Mouse (Mus musculus): ENCODE measurements at regions not wholly inside any gene's neighbourhood (a gene's known extent, or its start where the extent isn't known, plus 50 kb on each side); places are given as distances from the start of the nearest gene placed in this dataset.

DNA sequence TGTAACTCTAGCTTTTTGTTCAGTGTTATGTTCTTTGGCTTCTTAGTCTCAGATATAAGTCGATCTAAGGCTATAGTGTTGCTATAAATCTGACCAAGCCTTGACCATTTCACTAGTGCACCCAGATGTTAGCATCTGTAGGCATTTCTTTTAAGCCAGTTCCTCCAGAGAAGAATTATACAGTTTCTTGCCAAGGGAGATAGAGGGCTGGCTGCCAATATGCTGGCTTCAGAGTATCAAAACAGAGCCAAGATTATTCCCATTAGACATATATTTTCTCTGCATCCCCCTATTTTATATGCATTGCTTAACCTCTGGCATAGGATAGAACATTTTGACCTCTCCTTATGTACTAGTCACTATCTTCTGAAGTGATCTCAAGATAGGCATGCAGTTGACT is 487.5 kb downstream of the Synb start:
- DNase-seq (ENCODE audit: low spot score in 2 of 2) = no peak

DNA sequence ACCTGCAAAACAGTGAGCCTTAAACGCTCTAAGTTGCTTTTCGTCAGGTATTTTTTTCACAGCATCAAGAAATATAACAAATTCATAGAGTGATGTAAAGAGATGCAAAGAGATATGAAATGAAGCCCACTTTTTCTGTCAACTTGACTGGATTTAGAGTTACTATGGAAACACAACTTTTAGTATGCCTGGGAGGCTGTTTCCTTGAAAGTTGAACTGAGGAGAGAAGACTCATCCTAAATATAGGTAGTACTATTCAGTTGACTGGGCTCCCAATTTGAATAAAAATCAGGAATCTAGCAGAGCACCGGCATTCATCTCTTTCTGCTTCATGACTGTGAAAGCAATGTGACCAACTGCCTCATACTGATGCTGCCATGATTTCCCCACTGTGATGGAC is 509.7 kb downstream of the Synb start:
- DNase-seq (ENCODE audit: low spot score in 2 of 2) = no peak

DNA sequence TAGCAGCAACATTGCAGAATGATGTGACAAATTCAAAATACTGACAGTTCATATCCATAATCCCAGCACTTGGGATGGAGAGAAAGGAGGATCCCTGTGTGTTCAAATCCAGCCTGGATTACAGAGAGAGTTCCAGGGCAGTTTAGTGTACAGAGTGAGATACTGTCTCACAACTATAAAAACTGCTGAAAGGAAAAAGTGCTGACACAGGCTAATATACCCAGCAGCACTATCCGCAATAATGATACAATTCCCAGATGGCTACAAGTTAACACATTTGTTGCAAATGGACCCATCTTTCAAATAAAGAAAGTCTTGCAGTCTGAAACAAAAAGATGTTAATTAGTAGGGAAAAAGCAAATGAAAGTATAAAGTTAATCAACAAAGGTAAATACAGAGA is 510.9 kb downstream of the Synb start:
- no peak for DNase-seq (ENCODE audit: low spot score in 2 of 2)

DNA sequence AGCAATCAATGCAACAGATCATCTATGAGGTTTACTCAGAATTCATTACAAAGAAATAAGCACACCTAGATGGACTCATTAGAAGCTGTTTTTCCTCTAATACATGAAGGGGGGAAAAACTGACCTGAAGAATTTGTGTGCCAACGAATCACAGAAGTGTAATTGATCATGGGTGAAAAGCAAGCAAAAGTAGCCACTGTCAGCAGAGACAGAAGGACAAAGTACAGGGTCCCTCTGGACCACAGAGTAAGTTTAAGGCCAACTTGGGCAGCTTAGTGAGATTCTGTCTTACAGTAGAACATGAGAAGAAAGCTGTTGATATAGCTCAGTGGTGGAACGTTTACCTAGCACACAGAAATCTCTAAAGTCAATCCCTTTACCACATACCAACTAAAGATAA is 523.7 kb downstream of the Synb start:
- no peak for DNase-seq (ENCODE audit: low spot score in 2 of 2)

DNA sequence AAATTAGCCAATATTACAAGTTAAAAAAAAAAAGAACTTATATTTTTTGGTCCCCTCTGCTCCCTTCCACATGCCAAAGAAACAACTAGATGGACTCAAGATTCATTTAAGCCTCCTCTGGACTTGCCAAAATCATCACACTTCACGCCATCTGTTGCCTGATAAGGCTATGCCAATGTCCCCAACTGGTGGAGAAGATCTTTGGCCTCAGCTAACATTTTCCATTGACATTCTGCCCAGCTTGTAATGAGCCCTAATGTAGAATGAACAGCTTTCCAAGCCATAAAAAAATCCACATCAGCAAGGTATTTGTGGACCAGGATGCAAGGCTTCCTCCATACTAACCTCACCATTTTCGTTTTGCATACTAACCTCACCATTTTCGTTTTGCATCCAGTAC is 531.2 kb downstream of the Synb start:
- DNase-seq (ENCODE audit: low spot score in 2 of 2) = peak in 1 of 2 experiments; percentile 9

DNA sequence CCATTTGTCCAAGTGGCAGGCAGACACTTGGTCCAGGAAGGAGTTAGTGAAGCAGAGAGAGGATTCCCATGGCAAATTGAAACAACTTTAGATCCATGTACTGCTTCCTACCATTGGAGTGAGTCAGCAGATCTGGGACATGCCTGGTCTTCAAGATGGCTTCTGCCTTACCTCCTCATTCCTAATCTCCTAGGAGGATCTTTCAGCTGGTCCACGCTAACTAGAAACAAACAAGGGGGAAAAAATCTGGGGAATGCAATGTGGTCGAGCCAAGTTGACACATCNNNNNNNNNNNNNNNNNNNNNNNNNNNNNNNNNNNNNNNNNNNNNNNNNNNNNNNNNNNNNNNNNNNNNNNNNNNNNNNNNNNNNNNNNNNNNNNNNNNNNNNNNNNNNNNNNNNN is 549.4 kb downstream of the Synb start:
- DNase-seq (ENCODE audit: low spot score in 2 of 2) = no peak

DNA sequence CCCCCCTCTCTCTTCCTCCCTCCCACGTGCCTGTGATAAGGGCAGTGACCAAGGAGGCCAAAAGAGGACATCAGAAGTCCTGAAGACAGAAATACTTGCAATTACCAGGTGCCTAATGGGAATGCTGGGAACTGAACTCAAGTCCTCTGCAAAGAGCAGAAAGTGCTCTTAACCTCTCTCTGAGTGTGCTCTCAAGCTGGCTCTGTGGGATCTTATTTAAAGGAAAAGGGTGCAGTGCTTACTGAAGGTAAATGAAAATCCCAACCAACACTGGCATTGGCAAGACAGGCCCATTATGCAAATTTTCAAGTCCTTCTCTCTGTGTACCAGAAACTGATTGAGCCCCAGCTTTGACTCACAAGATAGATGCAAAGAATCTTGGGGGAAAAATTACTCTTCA is 555.6 kb downstream of the Synb start:
- DNase-seq (ENCODE audit: low spot score in 2 of 2) = no peak

DNA sequence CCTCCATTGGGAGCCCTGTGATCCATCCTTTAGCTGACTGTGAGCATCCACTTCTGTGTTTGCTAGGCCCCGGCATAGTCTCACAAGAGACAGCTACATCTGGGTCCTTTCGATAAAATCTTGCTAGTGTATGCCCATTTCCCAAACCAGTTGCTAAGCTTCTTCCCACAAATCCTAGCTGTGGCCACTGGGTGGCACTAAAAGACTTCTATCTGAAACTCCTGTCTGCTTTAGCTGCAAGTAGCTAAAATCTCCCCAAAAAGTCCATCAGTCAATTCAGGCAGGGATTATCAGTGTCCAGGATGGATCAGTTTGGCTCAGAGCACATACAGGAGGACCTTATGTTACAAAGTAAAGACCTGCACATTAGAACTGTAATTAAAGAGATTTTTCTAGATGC is 558.3 kb downstream of the Synb start:
- peak; percentile 79 to 86 for DNase-seq (ENCODE audit: low spot score in 2 of 2)

DNA sequence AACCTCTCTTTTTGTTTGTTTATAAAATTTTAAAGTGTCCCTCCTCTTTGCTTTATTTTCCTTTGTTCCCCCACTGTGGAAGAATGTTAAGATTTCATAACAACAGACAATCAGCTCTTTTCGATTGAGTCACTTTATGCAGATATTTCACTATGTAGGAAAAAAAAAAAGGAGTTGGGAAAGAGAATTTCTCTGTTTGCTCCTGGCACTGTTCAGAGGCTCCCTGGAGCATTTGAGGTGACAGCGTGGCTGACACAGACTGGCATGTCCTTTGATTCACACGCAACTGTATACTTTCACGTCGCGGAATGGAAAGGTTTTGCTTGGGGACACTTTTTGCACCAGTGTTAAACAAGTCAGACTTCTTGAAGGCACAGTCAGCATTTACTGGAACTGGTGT is 572.9 kb downstream of the Synb start:
- no peak for DNase-seq (ENCODE audit: low spot score in 2 of 2)

DNA sequence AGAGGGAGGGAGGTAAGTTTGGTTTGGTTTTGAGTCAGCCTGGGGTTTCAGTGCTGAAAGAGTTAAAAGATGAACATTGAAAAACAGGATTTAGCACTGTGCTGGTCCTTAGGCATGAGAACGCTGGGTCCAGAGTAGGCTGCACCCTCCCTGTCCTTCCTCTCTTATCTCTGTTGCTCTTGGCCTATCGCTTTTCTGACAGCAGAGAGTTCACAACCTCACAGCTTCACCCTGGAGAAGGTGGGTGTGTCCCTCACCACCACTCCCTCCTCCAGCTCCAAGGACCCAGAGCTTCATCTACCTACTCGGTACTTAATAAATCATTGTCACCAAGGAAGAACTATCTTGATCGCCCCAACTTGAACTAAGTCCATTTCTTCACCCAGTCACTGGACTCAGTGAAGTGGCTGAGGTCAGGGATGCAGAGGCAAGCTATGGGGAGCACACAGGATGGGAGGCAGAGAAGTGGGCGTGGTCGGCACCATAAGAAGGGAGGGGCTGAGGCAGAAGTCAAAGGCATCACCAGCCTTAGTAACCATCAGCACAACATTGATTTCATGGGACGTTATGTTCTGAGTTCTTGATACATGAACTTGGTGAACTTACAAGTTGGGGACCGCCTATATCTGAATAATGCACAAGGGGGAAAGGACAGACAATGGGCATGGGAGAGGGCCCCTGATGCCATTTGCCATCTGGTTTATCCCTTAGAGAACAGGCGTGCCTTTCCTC is 574.5 kb downstream of the Synb start:
- no peak for DNase-seq (ENCODE audit: low spot score in 2 of 2)

DNA sequence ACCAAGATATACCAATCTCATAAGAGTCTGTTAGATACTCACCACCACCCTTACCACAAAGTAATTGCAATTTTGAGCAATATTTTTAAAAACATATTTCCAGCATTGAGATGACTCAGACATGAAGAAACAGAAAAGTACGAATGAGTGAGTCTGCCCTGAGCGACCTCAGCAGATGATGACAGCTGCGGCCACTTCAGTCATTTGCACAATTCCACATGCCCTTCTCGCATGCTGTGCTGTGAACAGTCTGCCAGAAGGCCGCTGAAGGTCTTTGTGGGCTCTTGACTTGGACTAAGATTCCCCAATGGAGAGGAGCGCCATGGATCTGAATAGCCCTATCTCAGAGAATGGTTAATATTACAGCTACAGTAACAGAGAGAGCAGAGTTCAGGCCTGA is 575.3 kb downstream of the Synb start:
- no peak for DNase-seq (ENCODE audit: low spot score in 2 of 2)
